Mouse (Mus musculus): ENCODE measurements around the gene Ubr4. TPM values are rescaled to one million over a fixed set of nuclear protein-coding genes. Genes with fewer than 3 reads are reported as not detected.

Ubr4 gene
- polyA plus RNA-seq, 1 experiment = 183 TPM

DNA sequence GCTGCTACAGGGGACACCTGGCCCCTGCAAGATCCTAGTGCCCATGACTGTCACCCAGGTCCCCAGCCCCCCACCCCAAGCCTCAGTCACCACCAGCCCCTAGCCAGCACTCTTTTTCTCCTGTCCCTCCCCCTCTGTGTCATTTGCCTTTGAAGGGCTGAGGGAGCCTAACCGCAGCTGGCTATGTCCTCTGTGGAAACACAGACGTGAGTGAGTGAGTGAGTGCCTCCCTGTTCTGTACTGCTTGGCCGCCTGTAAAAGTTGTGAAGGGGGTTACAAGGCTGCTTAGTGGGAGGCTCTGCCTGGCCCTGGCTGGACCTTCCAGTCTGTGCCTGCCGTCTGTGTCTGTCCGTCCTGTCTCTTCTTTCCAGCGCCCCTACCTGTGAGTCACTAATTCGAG lies 183.3 kb downstream of the Ubr4 start:
- no peaks in the 10 kb centered on the region for H3K4me1 ChIP-seq (ENCODE audit: control insufficient read depth, insufficient read depth, low read length)
- H3K4me3 ChIP-seq (ENCODE audit: insufficient read depth, low read length) = no peak overlapping the region
- TF ChIP-seq CTCF (IDR thresholded peaks at IDR 0.05; ENCODE audit: extremely low read depth, insufficient read depth, low read length) (no peak), POLR2A (IDR thresholded peaks at IDR 0.05; ENCODE audit: extremely low read depth, insufficient read depth, low read length) (no peak)
- H3K27ac ChIP-seq (ENCODE audit: insufficient read depth, low read length) = no peak overlapping the region

DNA sequence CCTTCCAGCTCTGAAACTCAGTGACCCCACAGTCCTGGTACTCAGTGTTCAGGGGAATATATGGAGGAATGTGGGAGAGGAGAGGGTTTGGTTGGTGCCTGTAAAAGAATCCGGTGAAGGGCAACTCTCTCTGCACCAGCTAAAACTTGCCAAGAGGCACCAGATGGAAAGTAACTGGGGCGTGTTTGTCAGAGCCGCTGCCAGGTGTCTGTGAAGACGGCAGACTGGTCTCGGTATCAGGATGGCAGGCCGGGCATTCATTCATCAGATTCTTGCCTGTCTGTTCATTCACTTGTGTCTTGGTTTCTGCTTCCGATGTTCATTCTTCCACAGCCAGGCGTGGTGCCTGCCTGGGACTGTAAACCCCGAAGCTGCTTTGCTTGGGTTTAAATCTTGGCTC lies 184.3 kb downstream of the Ubr4 start:
- Histone ChIP-seq H3K27ac (ENCODE audit: insufficient read depth, low read length) (no peak overlapping the region), H3K4me1 (ENCODE audit: control insufficient read depth, insufficient read depth, low read length) (no peaks in the 10 kb centered on the region), H3K4me3 (ENCODE audit: insufficient read depth, low read length) (no peak overlapping the region)
- no peak for TF ChIP-seq CTCF (IDR thresholded peaks at IDR 0.05; ENCODE audit: extremely low read depth, insufficient read depth, low read length)
- no peak for TF ChIP-seq POLR2A (IDR thresholded peaks at IDR 0.05; ENCODE audit: extremely low read depth, insufficient read depth, low read length)

Other genes starting within 250 kb of the Ubr4 start
- 180 and 195 TPM in 2 replicates for gene Minos1, start 221.5 kb upstream of the Ubr4 start, polyA plus RNA-seq (2012; rRNA removed)
- gene Capzb, start 159.7 kb upstream of the Ubr4 start, polyA plus RNA-seq (2012; rRNA removed) = 229 and 234 TPM in 2 replicates
- gene Pqlc2, start 41.9 kb upstream of the Ubr4 start, polyA plus RNA-seq (2012; rRNA removed) = 23.3 and 23.9 TPM in 2 replicates
- gene Akr7a5, start 41.9 kb upstream of the Ubr4 start, polyA plus RNA-seq (2012; rRNA removed) = 16.8 and 17.5 TPM in 2 replicates
- gene Mrto4, start within 50 bp of the Ubr4 start, polyA plus RNA-seq (2012; rRNA removed) = 53.2 and 53.9 TPM in 2 replicates
- gene Emc1, start within 50 bp of the Ubr4 start, polyA plus RNA-seq (2012; rRNA removed) = 69.8 and 70.9 TPM in 2 replicates
- gene Iffo2, start 177.9 kb downstream of the Ubr4 start, polyA plus RNA-seq (2012; rRNA removed) = 9.4 and 10.4 TPM in 2 replicates

Measured in cortical plate, adult 2 months (tissue).